Mouse (Mus musculus) brain, embryonic 18.5 days (tissue): ENCODE measurements at regions not wholly inside any gene's neighbourhood (a gene's known extent, or its start where the extent isn't known, plus 50 kb on each side); places are given as distances from the start of the nearest gene placed in this dataset.

ENCODE experiments used
- DNase-seq: peaks from one replicate; pipeline ENCODE4 v3.0.0-alpha.2; 2012; ENCODE audit warnings: low read depth, low spot score

DNA sequence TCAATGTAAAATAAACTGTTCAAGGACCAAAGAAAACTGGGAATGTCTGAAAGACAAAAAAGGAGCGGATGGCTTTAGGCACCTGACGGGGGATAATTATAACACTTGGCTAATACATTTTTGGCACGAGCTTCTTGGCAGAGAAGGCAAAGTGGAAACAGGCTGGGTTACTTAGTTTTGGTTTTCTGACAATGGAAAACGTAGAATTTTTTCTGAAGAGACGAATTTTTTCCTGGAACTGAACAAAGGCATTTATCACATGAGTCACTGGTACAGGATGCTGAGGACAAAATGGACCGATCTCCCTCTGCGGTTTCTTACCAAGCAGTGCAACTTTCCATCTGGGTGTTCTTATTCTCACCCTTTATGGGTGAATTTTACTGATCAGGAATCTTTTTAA is 143.2 kb upstream of the Slit3 start:
- no peak for DNase-seq

DNA sequence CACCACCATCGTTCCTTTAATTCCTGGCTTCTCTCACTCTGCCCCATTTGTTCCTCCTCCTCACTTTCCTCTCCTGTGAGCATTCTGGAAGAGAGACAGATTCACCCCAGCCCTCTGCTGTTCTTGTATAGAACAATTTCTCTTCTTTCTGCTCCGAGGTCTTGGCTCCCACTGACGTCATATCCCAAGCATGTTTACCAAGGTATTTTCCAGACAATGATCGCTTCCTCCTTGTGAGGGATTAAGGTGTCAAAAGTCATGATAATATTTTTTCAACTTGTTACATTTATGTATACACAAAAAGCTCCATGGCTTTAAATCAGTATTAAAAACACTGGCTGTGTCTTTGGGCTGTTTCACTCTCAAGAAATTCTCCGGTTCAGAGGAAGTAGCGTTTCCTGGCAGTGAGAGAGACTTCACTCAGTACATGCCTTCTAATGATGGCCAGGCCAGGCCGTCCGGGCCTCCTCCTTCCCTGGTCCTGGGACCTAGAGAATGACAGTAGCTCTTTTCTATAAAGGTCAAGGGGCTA is 142.4 kb upstream of the Spdl1 start:
- DNase-seq, result no peak

DNA sequence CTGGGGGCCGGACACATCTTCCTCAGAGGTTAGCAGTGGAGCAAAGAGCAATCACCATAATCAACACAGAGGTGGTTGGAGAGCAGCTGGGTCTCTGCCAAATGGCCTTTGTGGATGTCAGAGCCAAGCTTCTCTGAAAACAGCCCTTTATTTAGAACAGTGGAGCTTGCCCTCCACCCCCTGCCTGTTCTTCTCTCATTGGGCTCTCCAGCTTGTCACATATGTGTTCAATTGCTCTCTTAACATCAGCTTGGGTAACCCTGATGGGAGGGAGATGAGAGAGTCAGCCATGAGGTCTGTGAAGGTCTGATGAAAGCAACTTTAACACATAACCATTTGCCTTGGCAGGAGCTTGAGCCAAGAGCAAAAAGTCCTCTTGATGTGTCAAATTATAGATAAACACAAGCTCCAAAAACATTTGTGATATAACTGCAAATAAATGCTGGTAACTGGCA is 140.1 kb upstream of the Spdl1 start:
- peak; percentile 12 for DNase-seq

DNA sequence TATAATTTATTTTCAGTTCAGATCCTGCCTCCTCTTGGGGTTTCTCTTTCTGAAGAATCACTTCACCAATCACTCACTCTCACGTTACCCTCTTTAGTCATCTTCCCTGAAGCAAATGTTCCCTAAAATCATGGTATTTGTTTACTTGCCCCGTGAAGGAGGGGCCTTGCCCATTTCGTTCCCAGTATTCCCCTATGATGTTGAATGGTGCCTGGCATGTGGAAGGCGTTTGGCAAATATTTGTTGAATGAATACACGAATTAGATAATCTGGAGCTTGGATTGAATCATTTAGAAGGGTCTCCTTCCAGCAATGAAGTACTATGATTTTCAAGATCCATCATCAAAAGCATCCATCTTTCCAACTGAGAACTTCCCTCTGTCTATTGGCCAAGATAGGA is 139.6 kb upstream of the Spdl1 start:
- no peak for DNase-seq

DNA sequence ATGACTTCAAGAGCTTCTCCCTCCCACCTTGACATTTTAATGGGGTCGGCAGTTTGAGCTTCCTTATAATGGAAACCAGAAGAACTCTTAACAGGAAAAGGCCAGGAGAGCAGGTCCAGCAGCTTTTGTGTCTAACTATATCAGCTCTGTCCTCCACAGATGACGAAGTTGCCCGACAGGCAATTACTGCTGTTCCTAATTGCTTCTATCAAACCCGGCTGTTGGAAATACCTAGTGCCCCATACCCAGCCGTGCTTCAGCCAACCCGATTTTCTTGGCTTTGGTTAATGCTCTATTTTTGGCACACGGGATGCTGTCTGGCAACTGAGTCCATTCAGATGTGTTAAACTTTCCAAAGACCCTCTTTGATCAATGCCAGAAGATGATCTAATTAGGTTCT is 125.8 kb upstream of the Spdl1 start:
- DNase-seq, result no peak

DNA sequence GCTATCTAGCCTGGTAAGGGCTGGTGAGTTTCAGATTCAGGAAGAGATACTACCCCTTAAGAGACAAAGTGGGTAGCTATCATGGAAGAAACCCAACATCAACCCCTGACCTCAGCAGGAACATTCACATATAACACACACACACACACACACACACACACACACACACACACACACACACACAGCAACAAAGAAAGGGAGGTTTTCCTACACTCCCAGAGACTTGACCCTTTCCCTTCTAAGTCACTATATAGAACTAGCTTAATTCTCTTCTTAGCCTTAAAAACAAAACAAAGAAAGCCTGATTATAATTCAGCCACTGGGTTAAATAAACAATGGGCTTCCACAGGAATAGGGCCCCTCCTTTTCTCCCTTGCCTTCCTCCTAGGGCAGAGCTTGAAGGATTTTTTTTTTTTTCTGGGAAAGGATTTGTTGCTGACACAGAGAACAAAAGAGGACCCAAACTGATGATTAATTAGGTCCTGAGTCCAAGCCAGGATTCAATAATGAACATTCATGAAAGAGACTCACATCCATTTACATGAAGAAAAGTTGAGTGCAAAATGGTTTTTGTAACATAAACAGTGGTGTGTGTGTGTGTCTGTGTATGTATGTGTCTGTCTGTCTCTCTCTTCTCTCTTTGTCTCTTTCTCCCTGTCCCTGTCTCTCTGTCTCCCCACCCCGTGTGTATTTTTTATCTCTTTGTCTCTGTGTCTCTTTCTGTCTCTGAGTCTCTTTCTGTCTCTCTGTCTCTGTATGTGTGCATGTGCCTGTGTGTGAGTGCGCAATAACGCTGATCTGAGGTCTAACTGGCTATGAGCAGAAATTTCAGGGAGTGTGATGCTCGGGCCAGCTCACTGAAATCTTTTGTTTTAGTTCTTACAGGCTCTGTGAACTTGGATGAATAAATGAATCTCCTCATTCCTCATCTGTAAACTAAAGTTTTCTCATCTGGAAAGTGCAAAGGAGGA is 108.3 kb upstream of the Spdl1 start:
- peak; percentile 39 for DNase-seq

DNA sequence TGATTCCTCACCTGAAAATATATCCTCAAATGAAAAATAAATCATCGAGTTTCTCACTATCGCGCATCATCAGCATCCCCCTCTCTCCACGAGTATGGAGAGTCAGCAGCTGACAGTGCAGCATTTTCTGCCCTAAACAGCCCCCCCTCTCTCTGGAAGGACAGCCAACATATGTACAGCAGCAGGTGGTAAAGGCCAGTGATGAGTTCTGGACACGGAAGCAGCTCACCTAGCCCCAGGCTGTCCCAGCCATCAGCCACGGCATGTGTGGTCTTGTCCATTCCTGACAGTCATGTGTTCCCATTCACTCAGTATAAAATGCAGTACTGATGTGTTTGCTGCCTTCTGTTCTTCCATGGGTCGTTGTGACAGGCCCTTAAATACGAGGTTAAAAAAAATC is 106.7 kb upstream of the Spdl1 start:
- DNase-seq, result no peak

DNA sequence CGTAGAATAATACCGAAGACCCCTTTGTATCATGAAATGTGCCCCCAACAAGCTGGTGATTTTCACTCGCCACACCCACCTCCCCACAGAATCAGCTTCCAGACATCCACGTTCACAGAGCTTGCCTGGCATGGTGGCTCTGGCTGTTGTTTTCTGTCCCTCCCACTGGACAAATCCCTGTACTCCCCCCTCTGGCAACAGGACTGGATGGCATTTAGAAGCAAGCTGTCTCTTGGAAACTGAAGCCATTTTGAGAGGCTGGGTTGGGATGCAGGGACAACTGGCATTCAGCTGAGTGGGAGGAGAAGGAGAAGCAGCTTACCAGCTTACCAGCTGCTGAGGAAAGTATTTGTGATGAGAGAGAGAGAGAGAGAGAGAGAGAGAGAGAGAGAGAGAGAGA is 105.6 kb upstream of the Spdl1 start:
- no peak for DNase-seq

DNA sequence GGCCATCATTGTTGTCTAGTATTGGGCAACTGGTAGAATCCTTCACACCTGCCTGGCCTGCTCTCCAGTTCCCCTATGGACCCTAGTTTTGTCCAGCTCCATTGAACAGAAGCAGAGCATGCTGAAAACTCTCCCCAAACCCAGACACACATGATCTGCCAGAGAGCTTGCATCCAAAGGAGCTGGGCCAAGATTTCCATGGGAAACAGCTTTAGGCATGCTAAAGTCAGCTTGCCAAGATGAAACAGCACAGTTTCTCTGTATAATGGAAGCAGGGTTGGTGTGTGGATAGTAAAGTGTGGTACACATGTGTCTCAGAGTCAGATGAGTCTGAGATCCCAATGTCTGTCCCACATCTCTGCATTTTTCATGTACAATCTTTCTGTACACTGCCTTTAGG is 98.8 kb upstream of the Spdl1 start:
- no peak for DNase-seq

DNA sequence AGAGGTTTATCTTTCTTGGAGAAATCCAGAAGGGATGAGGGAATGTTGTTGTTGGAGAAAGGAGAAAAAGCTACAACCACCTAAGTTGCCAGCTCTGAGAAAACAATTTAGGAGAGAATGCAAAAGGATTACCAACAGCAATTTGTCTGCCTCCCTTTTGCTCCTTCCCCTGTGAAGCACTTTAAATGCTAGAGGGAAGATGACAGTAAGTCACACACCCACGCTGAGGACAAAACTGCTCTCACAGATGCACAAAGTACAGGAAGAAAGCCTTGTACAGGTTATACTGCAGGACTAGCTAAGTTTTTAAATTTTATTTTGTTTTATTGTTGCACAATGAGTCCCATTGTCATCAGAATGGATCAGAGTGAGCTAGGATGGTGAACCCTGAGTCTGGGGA is 83.7 kb upstream of the Spdl1 start:
- DNase-seq, result no peak

DNA sequence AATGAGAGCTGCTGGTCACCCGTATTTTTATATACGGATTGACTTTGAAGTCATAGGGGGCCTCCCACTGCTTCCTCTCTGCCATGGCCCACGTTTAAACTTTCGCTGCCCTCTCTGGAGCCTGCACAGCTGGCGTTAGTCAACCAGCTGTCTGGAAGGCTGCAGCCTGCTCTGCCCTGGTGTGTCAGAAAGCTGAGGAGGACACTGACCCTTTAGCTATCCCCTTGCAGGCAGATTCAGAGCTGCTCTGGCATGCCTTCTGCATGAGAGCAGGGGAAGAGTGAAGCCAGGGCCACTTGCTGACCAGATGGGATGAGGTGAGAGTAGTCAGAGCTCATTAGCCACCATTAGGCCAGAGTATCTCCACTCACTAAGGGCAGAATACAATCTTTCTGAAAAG is 76.4 kb upstream of the Spdl1 start:
- no peak for DNase-seq

DNA sequence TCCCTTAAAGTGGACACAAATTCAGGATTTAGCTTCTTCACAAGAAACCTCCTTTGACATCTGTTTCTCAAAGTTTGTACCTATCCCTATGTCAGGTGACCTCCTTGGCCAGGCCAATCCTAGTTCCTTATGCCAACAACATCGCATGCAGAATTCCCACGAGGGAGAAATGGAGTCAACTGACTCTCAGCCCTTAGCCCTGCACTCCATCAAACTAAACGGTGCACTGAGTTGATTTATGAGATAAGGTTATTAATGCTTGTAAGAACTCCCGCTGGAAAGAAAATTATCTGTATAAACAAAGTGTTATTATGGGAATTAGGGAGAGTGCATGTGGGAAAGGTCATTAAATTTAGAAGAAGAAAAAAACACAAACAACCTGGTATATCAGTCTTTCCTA is 70.8 kb upstream of the Spdl1 start:
- no peak for DNase-seq

DNA sequence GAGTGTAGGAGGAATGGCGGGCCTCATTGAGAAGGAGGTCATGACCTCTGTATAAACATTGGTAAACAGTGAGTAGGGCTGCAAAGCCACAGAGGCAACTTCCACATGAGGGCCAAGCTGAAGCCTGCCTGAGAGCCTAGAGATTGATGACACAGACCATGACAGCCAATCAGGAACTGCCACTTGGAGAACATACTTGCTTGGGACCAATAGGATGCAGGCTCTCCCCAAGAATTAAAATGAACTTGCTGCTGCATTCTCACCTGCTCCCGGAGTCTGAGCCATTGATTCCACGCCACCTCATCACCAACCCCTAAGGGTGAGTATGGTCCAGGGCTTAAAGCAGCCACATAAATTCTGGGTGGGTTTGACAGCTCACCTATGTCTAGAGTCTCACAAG is 66.0 kb upstream of the Spdl1 start:
- no peak for DNase-seq

DNA sequence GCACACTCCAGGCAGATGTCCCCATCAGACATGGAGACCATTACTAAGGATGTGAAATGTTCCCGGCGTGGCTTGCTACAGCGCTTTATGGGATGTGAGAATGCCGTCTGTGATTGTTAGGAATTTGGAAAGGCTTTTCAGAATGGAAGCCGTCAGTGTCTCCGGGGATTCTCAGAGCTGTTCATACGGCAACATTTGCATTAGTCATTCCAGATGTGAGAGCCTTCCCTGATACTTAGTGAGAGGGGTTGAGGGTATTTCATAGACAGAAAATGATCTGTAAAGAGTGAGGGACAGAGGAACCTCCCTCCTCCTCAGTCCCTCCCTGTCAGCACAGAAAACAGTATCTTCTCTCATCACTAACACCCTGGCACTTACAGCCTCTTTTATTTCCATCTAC is 62.2 kb upstream of the Spdl1 start:
- DNase-seq, result no peak

DNA sequence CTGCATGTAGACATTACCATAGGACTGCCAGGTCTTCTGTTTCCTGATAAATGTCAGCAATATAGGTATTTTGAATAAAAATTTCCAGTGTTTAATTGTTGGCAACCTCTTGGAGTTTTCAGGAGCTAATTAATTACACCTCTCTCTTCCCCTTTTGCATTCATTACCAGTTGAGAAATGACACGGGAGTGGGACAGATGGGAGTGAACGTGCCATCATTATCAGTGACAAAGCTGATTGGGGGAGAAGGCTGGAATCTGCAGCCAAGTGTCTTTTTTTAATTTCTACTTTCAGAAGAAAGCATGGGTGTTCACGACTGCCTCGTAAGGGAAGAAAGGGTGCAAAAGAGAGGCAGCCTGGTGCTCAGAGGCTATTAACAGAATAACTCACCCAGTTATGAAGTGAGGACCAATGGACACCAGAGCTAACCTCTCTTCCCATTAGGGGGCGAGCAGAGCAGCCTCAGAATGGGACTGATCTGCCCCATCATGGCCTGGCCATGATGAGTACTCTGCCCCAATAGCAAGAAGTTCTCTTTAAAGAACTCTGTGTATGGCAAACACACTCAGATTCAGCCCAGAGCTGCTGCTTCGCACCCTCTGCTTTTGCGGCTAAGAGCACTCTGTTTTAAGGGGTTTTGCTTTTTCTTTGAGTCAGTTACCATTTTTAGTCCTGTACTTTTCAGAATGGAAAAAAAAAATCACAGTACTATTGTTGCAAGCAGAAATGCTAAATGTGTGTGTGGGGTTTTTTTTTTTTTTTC is 55.1 kb upstream of the Spdl1 start:
- no peak for DNase-seq

DNA sequence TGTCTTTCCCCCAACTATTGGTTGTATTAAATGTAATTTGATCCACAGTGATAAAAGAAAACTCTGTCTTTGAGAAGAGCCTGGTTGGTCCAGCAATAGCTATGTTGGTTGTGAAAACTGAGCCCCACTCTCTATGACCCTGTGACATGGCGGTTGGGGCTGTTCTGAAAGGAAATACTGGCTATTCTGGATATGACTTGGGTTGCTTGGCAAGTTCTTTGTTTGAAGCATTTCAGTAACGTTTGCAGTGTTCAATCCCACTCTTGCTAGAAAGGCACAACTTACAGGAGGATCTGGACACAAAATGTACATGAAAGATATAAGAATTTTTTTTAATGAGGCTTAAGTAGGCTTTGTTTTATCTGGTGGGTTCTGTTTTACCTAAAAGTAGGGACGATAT is 54.1 kb upstream of the Spdl1 start:
- DNase-seq, result no peak
